Mouse (Mus musculus) gastrocnemius, postnatal 36 days (tissue): ENCODE measurements around the gene Scp2. TPM values are rescaled to one million over a fixed set of nuclear protein-coding genes. Genes with fewer than 3 reads are reported as not detected.

Experiments
- DNase-seq, 2 experiments: peaks; one replicate each; pipeline ENCODE4 v3.0.0; 2022
- intact Hi-C: fragments of 180-260 bp; cut with DNase I; formaldehyde crosslinking; loops from one replicate; pipeline ENCODE4 v1.15.1; 2025
- total RNA-seq, 2 experiments: library from RNA; stranded (reverse); gene quantifications; 2 replicates each; pipeline ENCODE4 v1.2.3; 2021

Scp2 gene
- total RNA-seq, 2 experiments from 2014 or later: 141 to 145 TPM

- DNase-seq: no peak
- intact Hi-C loops: no loop called here
These were observed 79.5 kb downstream of the Scp2 start for GRCm38 (mm10) chr4:108065176-108065844.

GRCm38 (mm10) chr4:108063616-108064015 is 81.2 kb downstream of the Scp2 start:
- intact Hi-C loops: no loop called here
- no peak for DNase-seq

- intact Hi-C loops: no loop called here
- no peak for DNase-seq
These were observed 82.3 kb downstream of the Scp2 start for GRCm38 (mm10) chr4:108062524-108062923.

GRCm38 (mm10) chr4:108060774-108061173 is 84.0 kb downstream of the Scp2 start:
- intact Hi-C loops: no loop called here
- DNase-seq: no peak

GRCm38 (mm10) chr4:108059601-108060379 is 85.0 kb downstream of the Scp2 start:
- DNase-seq: no peak
- intact Hi-C loops: no loop called here

- DNase-seq: no peak
- intact Hi-C loops: no loop called here
These were observed 86.6 kb downstream of the Scp2 start for GRCm38 (mm10) chr4:108058166-108058565.

GRCm38 (mm10) chr4:108057247-108057646 is 87.6 kb downstream of the Scp2 start:
- no peak for DNase-seq
- intact Hi-C loops: no loop called here

- no peak for DNase-seq
- intact Hi-C loops: no loop called here
These were observed 88.9 kb downstream of the Scp2 start for GRCm38 (mm10) chr4:108055873-108056272.

- DNase-seq: no peak
- intact Hi-C loops: no loop called here
These were observed 92.1 kb downstream of the Scp2 start for GRCm38 (mm10) chr4:108052673-108053072.

GRCm38 (mm10) chr4:108051687-108052274 is 93.0 kb downstream of the Scp2 start:
- intact Hi-C loops: no loop called here
- peak in 1 of 2 experiments; percentile 21 for DNase-seq

GRCm38 (mm10) chr4:108046136-108046535 is 98.7 kb downstream of the Scp2 start:
- intact Hi-C loops: no loop called here

GRCm38 (mm10) chr4:108045136-108046107 is 99.4 kb downstream of the Scp2 start:
- intact Hi-C loops: no loop called here
- DNase-seq: no peak

More at GRCm38 (mm10) chr4:108046136-108046535, 98.7 kb downstream of the Scp2 start:
- DNase-seq: no peak

- intact Hi-C loops: no loop called here
These were observed 107.8 kb downstream of the Scp2 start for GRCm38 (mm10) chr4:108037027-108037426.

GRCm38 (mm10) chr4:108033041-108033764 is 111.6 kb downstream of the Scp2 start:
- intact Hi-C loops: no loop called here
- no peak for DNase-seq

More at GRCm38 (mm10) chr4:108037027-108037426, 107.8 kb downstream of the Scp2 start:
- no peak for DNase-seq

GRCm38 (mm10) chr4:108032352-108032849 is 112.4 kb downstream of the Scp2 start:
- intact Hi-C loops: no loop called here
- DNase-seq: no peak

GRCm38 (mm10) chr4:108031502-108032351 is 113.1 kb downstream of the Scp2 start:
- DNase-seq: peak; percentile 56 to 69
- intact Hi-C loops: no loop called here

- no peak for DNase-seq
- intact Hi-C loops: no loop called here
These were observed 113.8 kb downstream of the Scp2 start for GRCm38 (mm10) chr4:108030888-108031501.

GRCm38 (mm10) chr4:108026193-108026592 is 118.6 kb downstream of the Scp2 start:
- DNase-seq: no peak
- intact Hi-C loops: no loop called here
